Mouse (Mus musculus): ENCODE data around the gene Dhx33. TPM values are rescaled to one million over a fixed set of nuclear protein-coding genes. Genes with fewer than 3 reads are reported as not detected.
A peak's percentile ranks its signal among the peaks of the same experiment; 100 is the strongest.

Gene Dhx33
- polyA plus RNA-seq, 1 experiment from 2014 or later: 3.5 TPM

GRCm38 (mm10) chr11:71012743-71013142 lies 8.5 kb upstream of the Dhx33 start:
- 92% methylated on average over 7 of the region's 7 CpGs for WGBS
- no peaks in the 10 kb centered on the region for H3K9me3 ChIP-seq (ENCODE audit: control insufficient read depth)
- TF ChIP-seq CTCF (IDR thresholded peaks at IDR 0.05; ENCODE audit: low read depth): no peak
- H3K4me1 ChIP-seq (replicated peaks; ENCODE audit: control insufficient read depth, insufficient read depth, low read length): no peaks in the 10 kb centered on the region
- ATAC-seq: no peak
- peaks cover 54% of the 10 kb centered on the region for H3K36me3 ChIP-seq (ENCODE audit: control insufficient read depth, insufficient read depth)
- no peak overlapping the region for H3K4me2 ChIP-seq (replicated peaks; ENCODE audit: low read depth)
- H3K4me3 ChIP-seq (ENCODE audit: low read depth, low read length): no peak overlapping the region
- no peak overlapping the region for H3K9ac ChIP-seq (ENCODE audit: low read depth, low read length)
- H3K27ac ChIP-seq (ENCODE audit: low read depth, low read length): no peak overlapping the region
- no peaks in the 10 kb centered on the region for H3K27me3 ChIP-seq (replicated peaks; ENCODE audit: control insufficient read depth, insufficient read depth, low read length)

GRCm38 (mm10) chr11:71008321-71008720 lies 4.1 kb upstream of the Dhx33 start:
- ATAC-seq: no peak
- Histone ChIP-seq H3K36me3 (ENCODE audit: control insufficient read depth, insufficient read depth) (peaks cover 39% of the 10 kb centered on the region), H3K9me3 (ENCODE audit: control insufficient read depth) (no peaks in the 10 kb centered on the region), H3K27ac (ENCODE audit: low read depth, low read length) (no peak overlapping the region), H3K4me1 (replicated peaks; ENCODE audit: control insufficient read depth, insufficient read depth, low read length) (0 out of 2 replicates have a peak, but pooled peaks cover under 1% of the 10 kb centered on the region), H3K9ac (ENCODE audit: low read depth, low read length) (no peak overlapping the region), H3K27me3 (replicated peaks; ENCODE audit: control insufficient read depth, insufficient read depth, low read length) (no peaks in the 10 kb centered on the region), H3K4me2 (replicated peaks; ENCODE audit: low read depth) (no peak overlapping the region), H3K4me3 (ENCODE audit: low read depth, low read length) (no peak overlapping the region)
- WGBS: 85% methylated on average over 3 of the region's 3 CpGs
- no peak for TF ChIP-seq CTCF (IDR thresholded peaks at IDR 0.05; ENCODE audit: low read depth)

- WGBS: 78% methylated on average over 7 of the region's 7 CpGs
- no peaks in the 10 kb centered on the region for H3K9me3 ChIP-seq (ENCODE audit: control insufficient read depth)
- H3K4me2 ChIP-seq (replicated peaks; ENCODE audit: low read depth): no peak overlapping the region
- no peaks in the 10 kb centered on the region for H3K27me3 ChIP-seq (replicated peaks; ENCODE audit: control insufficient read depth, insufficient read depth, low read length)
- H3K4me1 ChIP-seq (replicated peaks; ENCODE audit: control insufficient read depth, insufficient read depth, low read length): peaks cover 5% of the 10 kb centered on the region
- no peak overlapping the region for H3K9ac ChIP-seq (ENCODE audit: low read depth, low read length)
- TF ChIP-seq CTCF (IDR thresholded peaks at IDR 0.05; ENCODE audit: low read depth): no peak
- peaks cover 37% of the 10 kb centered on the region for H3K36me3 ChIP-seq (ENCODE audit: control insufficient read depth, insufficient read depth)
- ATAC-seq: no peak
- H3K27ac ChIP-seq (ENCODE audit: low read depth, low read length): no peak overlapping the region
- no peak overlapping the region for H3K4me3 ChIP-seq (ENCODE audit: low read depth, low read length)
Observed at GRCm38 (mm10) chr11:71007831-71008230, 3.6 kb upstream of the Dhx33 start.

- no peak overlapping the region for H3K4me3 ChIP-seq (ENCODE audit: low read depth, low read length)
- no peak for TF ChIP-seq CTCF (IDR thresholded peaks at IDR 0.05; ENCODE audit: low read depth)
- no peak overlapping the region for H3K9ac ChIP-seq (ENCODE audit: low read depth, low read length)
- H3K27me3 ChIP-seq (replicated peaks; ENCODE audit: control insufficient read depth, insufficient read depth, low read length): no peaks in the 10 kb centered on the region
- ATAC-seq: no peak
- no peaks in the 10 kb centered on the region for H3K9me3 ChIP-seq (ENCODE audit: control insufficient read depth)
- 93% methylated on average over 6 of the region's 6 CpGs for WGBS
- peaks cover 30% of the 10 kb centered on the region for H3K36me3 ChIP-seq (ENCODE audit: control insufficient read depth, insufficient read depth)
- H3K4me1 ChIP-seq (replicated peaks; ENCODE audit: control insufficient read depth, insufficient read depth, low read length): peaks cover 6% of the 10 kb centered on the region
- no peak overlapping the region for H3K4me2 ChIP-seq (replicated peaks; ENCODE audit: low read depth)
- H3K27ac ChIP-seq (ENCODE audit: low read depth, low read length): no peak overlapping the region
Observed at GRCm38 (mm10) chr11:71007026-71007425, 2.8 kb upstream of the Dhx33 start.

GRCm38 (mm10) chr11:71005046-71005445 lies 809 bp upstream of the Dhx33 start:
- H3K9ac ChIP-seq (ENCODE audit: low read depth, low read length): no peak overlapping the region
- WGBS: 40% methylated on average over 5 of the region's 5 CpGs
- H3K27me3 ChIP-seq (replicated peaks; ENCODE audit: control insufficient read depth, insufficient read depth, low read length): no peaks in the 10 kb centered on the region
- H3K9me3 ChIP-seq (ENCODE audit: control insufficient read depth): no peaks in the 10 kb centered on the region
- H3K27ac ChIP-seq (ENCODE audit: low read depth, low read length): no peak overlapping the region
- H3K4me2 ChIP-seq (replicated peaks; ENCODE audit: low read depth): peak overlapping the region; percentile 84
- peak overlapping the region; percentile 89; the same call in 1 of the 2 replicates for H3K4me3 ChIP-seq (ENCODE audit: low read depth, low read length)
- ATAC-seq: no peak
- TF ChIP-seq CTCF (IDR thresholded peaks at IDR 0.05; ENCODE audit: low read depth): no peak
- peaks cover 6% of the 10 kb centered on the region for H3K4me1 ChIP-seq (replicated peaks; ENCODE audit: control insufficient read depth, insufficient read depth, low read length)
- H3K36me3 ChIP-seq (ENCODE audit: control insufficient read depth, insufficient read depth): peaks cover 14% of the 10 kb centered on the region

- no peak for TF ChIP-seq CTCF (IDR thresholded peaks at IDR 0.05; ENCODE audit: low read depth)
- Histone ChIP-seq H3K9ac (ENCODE audit: low read depth, low read length) (peak overlapping the region; percentile 62), H3K4me1 (replicated peaks; ENCODE audit: control insufficient read depth, insufficient read depth, low read length) (peaks cover 6% of the 10 kb centered on the region), H3K9me3 (ENCODE audit: control insufficient read depth) (no peaks in the 10 kb centered on the region), H3K36me3 (ENCODE audit: control insufficient read depth, insufficient read depth) (peaks cover 13% of the 10 kb centered on the region; the same call in 1 of the 2 replicates), H3K27me3 (replicated peaks; ENCODE audit: control insufficient read depth, insufficient read depth, low read length) (no peaks in the 10 kb centered on the region), H3K27ac (ENCODE audit: low read depth, low read length) (peak overlapping the region; percentile 50), H3K4me3 (ENCODE audit: low read depth, low read length) (peak overlapping the region; percentile 89), H3K4me2 (replicated peaks; ENCODE audit: low read depth) (peak overlapping the region; percentile 84)
- under 1% methylated on average over 49 of the region's 49 CpGs for whole genome bisulfite sequencing
- peak; percentile 65 for ATAC-seq
Observed at GRCm38 (mm10) chr11:71003611-71004315, 474 bp downstream of the Dhx33 start.

All from intestine, postnatal 0 days (tissue).